Mouse (Mus musculus) CD8-positive naive resting alpha-beta T cell, adult 57 days (primary cell): Measurements from ENCODE around the gene Rad17. TPM values are rescaled to one million over a fixed set of nuclear protein-coding genes. Genes with fewer than 3 reads are reported as not detected.

Experiments used
- total RNA-seq: library from RNA; stranded (reverse); gene quantifications from one replicate; pipeline ENCODE4 v1.2.4, GENCODE M21; 2023

Gene Rad17
- total RNA-seq, result 22.8 TPM

GRCm38 (mm10) chr13:100650550-100651438 is at the start of gene Rad17, which contains the start of gene Ak6:
Rad17 (minus strand) TSS chr13:100651051.
Ak6 (plus strand) TSS chr13:100650979.

GRCm38 (mm10) chr13:100669291-100670022 is 18.6 kb upstream of the Rad17 start, which contains the start of gene Ccdc125:
Ccdc125 (plus strand) TSS chr13:100669717.

GRCm38 (mm10) chr13:100651439-100652186 is 762 bp upstream of the Rad17 start, which contains the start of gene Taf9:
Taf9 (plus strand) TSS chr13:100651579.

GRCm38 (mm10) chr13:100616181-100617087 is 34.4 kb downstream of the Rad17 start, which contains the start of gene Marveld2:
Marveld2 (minus strand) TSS chr13:100616971.

Other genes with a start within 250 kb of the Rad17 start
- gene Naip1, start 198.2 kb downstream of the Rad17 start, total RNA-seq, result not detected
- gene Gtf2h2, start 158.5 kb downstream of the Rad17 start, total RNA-seq, result 57.7 TPM
- not detected for gene Ocln, start 98.3 kb downstream of the Rad17 start, total RNA-seq
- gene Marveld2, start 34.1 kb downstream of the Rad17 start, total RNA-seq, result 2.9 TPM
- gene Ak6, start 72 bp downstream of the Rad17 start, total RNA-seq, result 46.1 TPM
- gene Taf9, start 528 bp upstream of the Rad17 start, total RNA-seq, result 16.7 TPM
- 14.5 TPM for gene Ccdc125, start 18.7 kb upstream of the Rad17 start, total RNA-seq
- gene Cdk7, start 79.9 kb upstream of the Rad17 start, total RNA-seq, result 33.9 TPM
- gene Mrps36, start 93.6 kb upstream of the Rad17 start, total RNA-seq, result 31.5 TPM
- gene Cenph, start 124.8 kb upstream of the Rad17 start, total RNA-seq, result 1.1 TPM
- 1.1 TPM for gene Ccnb1, start 135.5 kb upstream of the Rad17 start, total RNA-seq
- 45.0 TPM for gene Slc30a5, start 182.4 kb upstream of the Rad17 start, total RNA-seq